Mouse (Mus musculus) ES-Bruce4 (cell line): ENCODE results near the gene Grxcr1.

ENCODE experiments used
- CTCF ChIP-seq: IDR thresholded peaks from one replicate; pipeline ENCODE4 v1.8.1; 2011; ENCODE audit warnings: low read depth, low read length
- EP300 ChIP-seq: IDR thresholded peaks from 2 replicates; pipeline ENCODE4 v1.6.1; 2011; ENCODE audit warnings: low read depth, low read length; ENCODE audit not compliant: insufficient read depth
- POLR2A ChIP-seq: IDR thresholded peaks from one replicate; pipeline ENCODE4 v1.8.1; 2011; ENCODE audit warnings: low read length; ENCODE audit not compliant: insufficient read depth

DNA sequence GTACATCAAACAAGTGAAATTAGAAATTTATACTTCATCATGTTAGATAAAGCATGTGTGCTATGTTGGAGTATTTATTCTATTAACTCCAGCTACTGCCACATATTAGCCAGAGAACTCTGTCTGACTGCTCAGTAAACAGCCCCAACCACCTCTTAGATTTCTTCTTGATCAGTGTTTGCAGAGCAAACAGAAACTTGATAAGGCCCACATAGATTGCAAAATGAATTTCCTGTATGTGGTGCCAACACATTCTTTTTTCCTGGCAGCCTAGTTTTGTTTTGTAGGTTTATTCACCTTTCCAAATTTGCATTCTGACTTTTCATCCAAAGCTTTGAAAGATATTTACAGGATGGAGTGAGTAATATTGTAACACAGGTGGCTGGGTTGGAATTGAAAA, 41.2 kb upstream of the Grxcr1 start:
- TF ChIP-seq POLR2A (no peak), EP300 (no peak), CTCF (no peak)
